Mouse (Mus musculus): ENCODE results near the gene Gtf3c1. TPM values are rescaled to one million over a fixed set of nuclear protein-coding genes. Genes with fewer than 3 reads are reported as not detected.

Gtf3c1 gene
- polyA plus RNA-seq, 1 experiment from 2014 or later: 15.6 TPM

GRCm38 (mm10) chr7:125746621-125747315 lies 39.2 kb upstream of the Gtf3c1 start:
- no peaks in the 10 kb centered on the region for H3K36me3 ChIP-seq (ENCODE audit: insufficient read depth, low read length)
- TF ChIP-seq CTCF (IDR thresholded peaks at IDR 0.05; ENCODE audit: low read depth): no peak
- no peak overlapping the region for H3K4me2 ChIP-seq (ENCODE audit: low read length)
- H3K9me3 ChIP-seq (replicated peaks; ENCODE audit: low read length): no peaks in the 10 kb centered on the region
- H3K27ac ChIP-seq: no peak overlapping the region
- no peaks in the 10 kb centered on the region for H3K4me1 ChIP-seq (replicated peaks; ENCODE audit: insufficient read depth, low read length)
- H3K4me3 ChIP-seq (replicated peaks; ENCODE audit: low read depth, low read length): no peak overlapping the region
- no peak overlapping the region for H3K9ac ChIP-seq (ENCODE audit: low read depth, low read length)
- DNase-seq (ENCODE audit: low spot score) (no peak), ATAC-seq (replicated peaks; ENCODE audit: low FRiP score, low read depth) (no peak)
- H3K27me3 ChIP-seq (ENCODE audit: insufficient read depth, low read length): no peaks in the 10 kb centered on the region
- 82% methylated on average over 2 of the region's 2 CpGs for WGBS

- Histone ChIP-seq H3K9ac (ENCODE audit: low read depth, low read length) (no peak overlapping the region), H3K9me3 (replicated peaks; ENCODE audit: low read length) (no peaks in the 10 kb centered on the region), H3K27ac (no peak overlapping the region), H3K27me3 (ENCODE audit: insufficient read depth, low read length) (no peaks in the 10 kb centered on the region), H3K4me3 (replicated peaks; ENCODE audit: low read depth, low read length) (no peak overlapping the region), H3K36me3 (ENCODE audit: insufficient read depth, low read length) (no peaks in the 10 kb centered on the region), H3K4me2 (ENCODE audit: low read length) (no peak overlapping the region), H3K4me1 (replicated peaks; ENCODE audit: insufficient read depth, low read length) (no peaks in the 10 kb centered on the region)
- WGBS: 76% methylated on average over 1 of the region's 1 CpGs
- TF ChIP-seq CTCF (IDR thresholded peaks at IDR 0.05; ENCODE audit: low read depth): no peak
- ATAC-seq (replicated peaks; ENCODE audit: low FRiP score, low read depth) (no peak), DNase-seq (ENCODE audit: low spot score) (no peak)
These were observed 37.2 kb upstream of the Gtf3c1 start for GRCm38 (mm10) chr7:125744774-125745173.

GRCm38 (mm10) chr7:125741271-125741703 lies 33.7 kb upstream of the Gtf3c1 start:
- WGBS: 23% methylated on average over 1 of the region's 1 CpGs
- Histone ChIP-seq H3K27me3 (ENCODE audit: insufficient read depth, low read length) (no peaks in the 10 kb centered on the region), H3K4me1 (replicated peaks; ENCODE audit: insufficient read depth, low read length) (no peaks in the 10 kb centered on the region), H3K9ac (ENCODE audit: low read depth, low read length) (no peak overlapping the region), H3K36me3 (ENCODE audit: insufficient read depth, low read length) (no peaks in the 10 kb centered on the region), H3K27ac (peak overlapping the region; percentile 54; the same call in 1 of the 2 replicates), H3K9me3 (replicated peaks; ENCODE audit: low read length) (no peaks in the 10 kb centered on the region), H3K4me3 (replicated peaks; ENCODE audit: low read depth, low read length) (no peak overlapping the region), H3K4me2 (ENCODE audit: low read length) (no peak overlapping the region)
- no peak for TF ChIP-seq CTCF (IDR thresholded peaks at IDR 0.05; ENCODE audit: low read depth)
- DNase-seq (ENCODE audit: low spot score): peak; percentile 52
- ATAC-seq (replicated peaks; ENCODE audit: low FRiP score, low read depth): peak; percentile 40

GRCm38 (mm10) chr7:125740521-125740920 lies 32.9 kb upstream of the Gtf3c1 start:
- Histone ChIP-seq H3K9ac (ENCODE audit: low read depth, low read length) (no peak overlapping the region), H3K36me3 (ENCODE audit: insufficient read depth, low read length) (no peaks in the 10 kb centered on the region), H3K4me1 (replicated peaks; ENCODE audit: insufficient read depth, low read length) (no peaks in the 10 kb centered on the region), H3K4me2 (ENCODE audit: low read length) (no peak overlapping the region), H3K9me3 (replicated peaks; ENCODE audit: low read length) (no peaks in the 10 kb centered on the region), H3K4me3 (replicated peaks; ENCODE audit: low read depth, low read length) (no peak overlapping the region), H3K27me3 (ENCODE audit: insufficient read depth, low read length) (no peaks in the 10 kb centered on the region), H3K27ac (peak overlapping the region; percentile 54)
- 46% methylated on average over 2 of the region's 2 CpGs for WGBS
- ATAC-seq (replicated peaks; ENCODE audit: low FRiP score, low read depth) (no peak), DNase-seq (ENCODE audit: low spot score) (peak; percentile 62)
- no peak for TF ChIP-seq CTCF (IDR thresholded peaks at IDR 0.05; ENCODE audit: low read depth)

- no peak overlapping the region for H3K9ac ChIP-seq (ENCODE audit: low read depth, low read length)
- no peak for ATAC-seq (replicated peaks; ENCODE audit: low FRiP score, low read depth)
These were observed 28.9 kb upstream of the Gtf3c1 start for GRCm38 (mm10) chr7:125736366-125737015.

GRCm38 (mm10) chr7:125733791-125734190 lies 26.2 kb upstream of the Gtf3c1 start:
- no peaks in the 10 kb centered on the region for H3K9me3 ChIP-seq (replicated peaks; ENCODE audit: low read length)
- 90% methylated on average over 4 of the region's 4 CpGs for WGBS
- no peak for ATAC-seq (replicated peaks; ENCODE audit: low FRiP score, low read depth)

More at GRCm38 (mm10) chr7:125736366-125737015, 28.9 kb upstream of the Gtf3c1 start:
- Histone ChIP-seq H3K36me3 (ENCODE audit: insufficient read depth, low read length) (no peaks in the 10 kb centered on the region), H3K9me3 (replicated peaks; ENCODE audit: low read length) (no peaks in the 10 kb centered on the region), H3K4me3 (replicated peaks; ENCODE audit: low read depth, low read length) (no peak overlapping the region), H3K4me2 (ENCODE audit: low read length) (no peak overlapping the region), H3K27me3 (ENCODE audit: insufficient read depth, low read length) (no peaks in the 10 kb centered on the region), H3K27ac (no peak overlapping the region), H3K4me1 (replicated peaks; ENCODE audit: insufficient read depth, low read length) (no peaks in the 10 kb centered on the region)
- TF ChIP-seq CTCF (IDR thresholded peaks at IDR 0.05; ENCODE audit: low read depth): no peak
- DNase-seq (ENCODE audit: low spot score): no peak
- 90% methylated on average over 4 of the region's 4 CpGs for WGBS

More at GRCm38 (mm10) chr7:125733791-125734190, 26.2 kb upstream of the Gtf3c1 start:
- DNase-seq (ENCODE audit: low spot score): no peak
- no peak for TF ChIP-seq CTCF (IDR thresholded peaks at IDR 0.05; ENCODE audit: low read depth)
- Histone ChIP-seq H3K27ac (no peak overlapping the region), H3K4me1 (replicated peaks; ENCODE audit: insufficient read depth, low read length) (0 out of 2 replicates have a peak, but pooled peaks cover 4% of the 10 kb centered on the region), H3K36me3 (ENCODE audit: insufficient read depth, low read length) (no peaks in the 10 kb centered on the region), H3K9ac (ENCODE audit: low read depth, low read length) (no peak overlapping the region), H3K4me2 (ENCODE audit: low read length) (no peak overlapping the region), H3K27me3 (ENCODE audit: insufficient read depth, low read length) (no peaks in the 10 kb centered on the region), H3K4me3 (replicated peaks; ENCODE audit: low read depth, low read length) (no peak overlapping the region)

Measured in kidney, postnatal 0 days (tissue).